Mouse (Mus musculus): Measurements from ENCODE around the gene Mcoln3. TPM values are rescaled to one million over a fixed set of nuclear protein-coding genes. Genes with fewer than 3 reads are reported as not detected.

Mcoln3 gene
- polyA plus RNA-seq (2015; fragmentation: Nextera tagmentation; extraction: Ambion mirVana), result 3.9 and 5.7 TPM in 2 replicates

GRCm38 (mm10) chr3:146117258-146117996 is at the start of gene Mcoln3:
Gene Mcoln3 (plus strand): TSS chr3:146117450.
- peaks cover 41% of the 10 kb centered on the region for H3K27me3 ChIP-seq
- 11% methylated on average over 35 of the region's 35 CpGs for WGBS
- no peak for ATAC-seq (ENCODE audit: insufficient number of reproducible peaks, insufficient read depth, low FRiP score, low TSS enrichment, low read depth)
- H3K4me3 ChIP-seq, result peak within 1 kb of the TSS; percentile 37
- no peaks in the 10 kb centered on the region for H3K9me3 ChIP-seq
- H3K4me2 ChIP-seq, result peak within 1 kb of the TSS; percentile 64
- H3K36me3 ChIP-seq, result no peaks in the 10 kb centered on the region
- H3K27ac ChIP-seq, result no peak within 1 kb of the TSS
- peaks cover 16% of the 10 kb centered on the region for H3K4me1 ChIP-seq
- H3K9ac ChIP-seq, result peak within 1 kb of the TSS; percentile 60

- no peak overlapping the region for H3K9ac ChIP-seq
- H3K4me1 ChIP-seq, result no peaks in the 10 kb centered on the region
- H3K27me3 ChIP-seq, result no peaks in the 10 kb centered on the region
- H3K27ac ChIP-seq, result no peak overlapping the region
- H3K36me3 ChIP-seq, result no peaks in the 10 kb centered on the region
- no peak overlapping the region for H3K4me3 ChIP-seq
- no peak overlapping the region for H3K4me2 ChIP-seq
- no peak for ATAC-seq (ENCODE audit: insufficient number of reproducible peaks, insufficient read depth, low FRiP score, low TSS enrichment, low read depth)
- 75% methylated on average over 4 of the region's 4 CpGs for WGBS
- no peaks in the 10 kb centered on the region for H3K9me3 ChIP-seq
Observed at GRCm38 (mm10) chr3:146069276-146069675, 48.0 kb upstream of the Mcoln3 start.

GRCm38 (mm10) chr3:146072780-146073179 is 44.5 kb upstream of the Mcoln3 start:
- Histone ChIP-seq H3K36me3 (no peaks in the 10 kb centered on the region), H3K4me1 (no peaks in the 10 kb centered on the region), H3K4me2 (no peak overlapping the region), H3K9ac (no peak overlapping the region), H3K27me3 (no peaks in the 10 kb centered on the region), H3K4me3 (no peak overlapping the region), H3K9me3 (no peaks in the 10 kb centered on the region), H3K27ac (no peak overlapping the region)
- no peak for ATAC-seq (ENCODE audit: insufficient number of reproducible peaks, insufficient read depth, low FRiP score, low TSS enrichment, low read depth)
- 64% methylated on average over 7 of the region's 7 CpGs for WGBS

- no peak overlapping the region for H3K4me3 ChIP-seq
- H3K4me2 ChIP-seq, result no peak overlapping the region
- H3K9ac ChIP-seq, result no peak overlapping the region
- no peaks in the 10 kb centered on the region for H3K4me1 ChIP-seq
- 92% methylated on average over 12 of the region's 12 CpGs for WGBS
- no peak for ATAC-seq (ENCODE audit: insufficient number of reproducible peaks, insufficient read depth, low FRiP score, low TSS enrichment, low read depth)
- H3K27me3 ChIP-seq, result no peaks in the 10 kb centered on the region
- no peaks in the 10 kb centered on the region for H3K9me3 ChIP-seq
- H3K27ac ChIP-seq, result no peak overlapping the region
- H3K36me3 ChIP-seq, result no peaks in the 10 kb centered on the region
Observed at GRCm38 (mm10) chr3:146080241-146080640, 37.0 kb upstream of the Mcoln3 start.

GRCm38 (mm10) chr3:146090988-146091657 is 26.1 kb upstream of the Mcoln3 start:
- Histone ChIP-seq H3K4me1 (no peaks in the 10 kb centered on the region), H3K27me3 (no peaks in the 10 kb centered on the region), H3K27ac (no peak overlapping the region), H3K9me3 (no peaks in the 10 kb centered on the region), H3K36me3 (no peaks in the 10 kb centered on the region), H3K4me2 (no peak overlapping the region), H3K4me3 (no peak overlapping the region), H3K9ac (no peak overlapping the region)
- ATAC-seq (ENCODE audit: insufficient number of reproducible peaks, insufficient read depth, low FRiP score, low TSS enrichment, low read depth), result no peak
- 89% methylated on average over 13 of the region's 13 CpGs for WGBS

GRCm38 (mm10) chr3:146095066-146095465 is 22.2 kb upstream of the Mcoln3 start:
- Histone ChIP-seq H3K36me3 (no peaks in the 10 kb centered on the region), H3K27me3 (no peaks in the 10 kb centered on the region), H3K9me3 (no peaks in the 10 kb centered on the region), H3K4me1 (no peaks in the 10 kb centered on the region), H3K27ac (no peak overlapping the region), H3K4me2 (no peak overlapping the region), H3K4me3 (no peak overlapping the region), H3K9ac (no peak overlapping the region)
- no peak for ATAC-seq (ENCODE audit: insufficient number of reproducible peaks, insufficient read depth, low FRiP score, low TSS enrichment, low read depth)
- 87% methylated on average over 10 of the region's 10 CpGs for WGBS

GRCm38 (mm10) chr3:146096986-146097385 is 20.3 kb upstream of the Mcoln3 start:
- no peak for ATAC-seq (ENCODE audit: insufficient number of reproducible peaks, insufficient read depth, low FRiP score, low TSS enrichment, low read depth)
- Histone ChIP-seq H3K4me2 (no peak overlapping the region), H3K9ac (no peak overlapping the region), H3K36me3 (no peaks in the 10 kb centered on the region), H3K4me1 (no peaks in the 10 kb centered on the region), H3K4me3 (no peak overlapping the region), H3K9me3 (no peaks in the 10 kb centered on the region), H3K27ac (no peak overlapping the region), H3K27me3 (no peaks in the 10 kb centered on the region)
- WGBS, result 90% methylated on average over 7 of the region's 7 CpGs

- H3K9me3 ChIP-seq, result no peaks in the 10 kb centered on the region
- no peak overlapping the region for H3K4me2 ChIP-seq
- H3K27ac ChIP-seq, result no peak overlapping the region
- 77% methylated on average over 4 of the region's 4 CpGs for WGBS
- ATAC-seq (ENCODE audit: insufficient number of reproducible peaks, insufficient read depth, low FRiP score, low TSS enrichment, low read depth), result no peak
- H3K9ac ChIP-seq, result no peak overlapping the region
- no peak overlapping the region for H3K4me3 ChIP-seq
- H3K4me1 ChIP-seq, result no peaks in the 10 kb centered on the region
- H3K27me3 ChIP-seq, result no peaks in the 10 kb centered on the region
- no peaks in the 10 kb centered on the region for H3K36me3 ChIP-seq
Observed at GRCm38 (mm10) chr3:146097861-146098260, 19.4 kb upstream of the Mcoln3 start.

GRCm38 (mm10) chr3:146099925-146100324 is 17.3 kb upstream of the Mcoln3 start:
- no peak overlapping the region for H3K4me2 ChIP-seq
- no peaks in the 10 kb centered on the region for H3K27me3 ChIP-seq
- no peaks in the 10 kb centered on the region for H3K36me3 ChIP-seq
- H3K27ac ChIP-seq, result no peak overlapping the region
- H3K4me1 ChIP-seq, result no peaks in the 10 kb centered on the region
- no peak for ATAC-seq (ENCODE audit: insufficient number of reproducible peaks, insufficient read depth, low FRiP score, low TSS enrichment, low read depth)
- H3K9ac ChIP-seq, result no peak overlapping the region
- H3K4me3 ChIP-seq, result no peak overlapping the region
- no peaks in the 10 kb centered on the region for H3K9me3 ChIP-seq

- H3K9ac ChIP-seq, result no peak overlapping the region
- H3K4me1 ChIP-seq, result peaks cover 4% of the 10 kb centered on the region
- no peaks in the 10 kb centered on the region for H3K9me3 ChIP-seq
- ATAC-seq (ENCODE audit: insufficient number of reproducible peaks, insufficient read depth, low FRiP score, low TSS enrichment, low read depth), result no peak
- no peak overlapping the region for H3K4me3 ChIP-seq
- WGBS, result 57% methylated on average over 6 of the region's 6 CpGs
- no peaks in the 10 kb centered on the region for H3K36me3 ChIP-seq
- H3K4me2 ChIP-seq, result no peak overlapping the region
- H3K27me3 ChIP-seq, result no peaks in the 10 kb centered on the region
- H3K27ac ChIP-seq, result no peak overlapping the region
Observed at GRCm38 (mm10) chr3:146102049-146102448, 15.2 kb upstream of the Mcoln3 start.

GRCm38 (mm10) chr3:146107116-146107849 is 10.0 kb upstream of the Mcoln3 start:
- 3% methylated on average over 18 of the region's 18 CpGs for WGBS
- ATAC-seq (ENCODE audit: insufficient number of reproducible peaks, insufficient read depth, low FRiP score, low TSS enrichment, low read depth), result no peak
- H3K9me3 ChIP-seq, result no peaks in the 10 kb centered on the region
- H3K4me3 ChIP-seq, result peak overlapping the region; percentile 46
- no peak overlapping the region for H3K27ac ChIP-seq
- peaks cover 3% of the 10 kb centered on the region; the same call in 1 of the 2 replicates for H3K27me3 ChIP-seq
- H3K4me1 ChIP-seq, result peaks cover 9% of the 10 kb centered on the region
- H3K9ac ChIP-seq, result peak overlapping the region; percentile 59
- H3K36me3 ChIP-seq, result no peaks in the 10 kb centered on the region
- H3K4me2 ChIP-seq, result peak overlapping the region; percentile 86

All from embryonic facial prominence, embryonic 13.5 days (tissue).